Mouse (Mus musculus): ENCODE results near the gene Slc38a9.

DNA sequence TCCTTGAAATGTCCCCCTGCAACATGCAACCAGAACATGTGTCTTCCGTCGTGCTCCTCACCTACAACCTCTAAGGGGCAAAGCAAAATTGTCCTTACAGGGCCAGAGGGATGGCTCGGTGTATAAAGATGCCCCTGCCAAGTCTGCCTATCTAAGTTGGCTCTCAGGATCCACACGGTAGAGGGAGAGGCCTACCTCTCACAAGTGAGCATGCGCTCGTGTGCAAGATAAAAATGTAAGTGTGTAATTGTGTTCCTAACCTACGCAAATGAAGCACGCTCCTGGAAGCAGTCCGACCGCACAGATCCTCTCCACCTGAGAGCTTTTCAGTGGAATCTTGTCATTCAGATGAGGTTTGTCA lies 86.1 kb downstream of the Slc38a9 start:
- TF ChIP-seq CHD2 (IDR thresholded peaks at IDR 0.05; ENCODE audit: low read depth, low read length) (no peak), ZC3H11A (IDR thresholded peaks at IDR 0.05; ENCODE audit: borderline replicate concordance, low read depth, low read length) (no peak), ZNF384 (IDR thresholded peaks at IDR 0.05; ENCODE audit: low read depth, low read length) (no peak)
